Comparison of ENCODE assay signal across 15 mouse cellular contexts in the genomic region with DNA sequence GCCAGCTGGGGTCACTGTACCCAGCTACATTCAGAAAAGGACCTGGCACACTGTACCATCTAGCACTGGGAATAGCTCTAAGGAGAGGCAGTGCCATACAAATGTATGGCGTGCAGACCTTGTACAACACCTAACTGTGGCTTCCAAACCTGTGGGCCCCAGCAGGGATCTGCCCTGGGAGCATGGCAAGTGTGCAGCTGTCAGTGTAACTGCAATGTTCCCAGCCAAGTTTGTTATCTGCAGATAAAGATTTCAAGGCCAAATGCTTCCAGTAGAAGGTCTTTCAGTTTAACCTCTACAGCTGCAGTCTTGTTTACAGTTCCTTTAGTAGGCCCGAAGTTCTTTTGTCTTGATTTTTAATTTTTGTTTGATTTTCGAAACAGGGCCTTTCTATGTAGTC. TPM values are rescaled to one million over a fixed set of nuclear protein-coding genes. Genes with fewer than 3 reads are reported as not detected.
DNase-seq lines count a peak whose midpoint lies in the region; ATAC-seq lines count a peak whose summit lies in the region.
"Had no signal": no experiment of that assay in that cellular context is flagged by ENCODE, and none has a peak within 500 bp of the region (broad histone marks: within the 10 kb centered on the region; RNA-seq: fewer than 3 reads in every experiment).

No protein-coding gene starts in this region.

- H3K27ac ChIP-seq in heart, embryonic 15.5 days: peak overlapping the region; percentile 78
- H3K27ac ChIP-seq in stomach, embryonic 15.5 days: peak overlapping the region; percentile 78
- H3K27ac ChIP-seq: hindbrain, embryonic 13.5 days; kidney, embryonic 15.5 days; limb, embryonic 12.5 days; midbrain, embryonic 13.5 days had no signal

- no peak overlapping the region for H3K4me2 ChIP-seq in heart, embryonic 15.5 days
- no peak overlapping the region for H3K4me2 ChIP-seq in stomach, embryonic 15.5 days
- H3K4me2 ChIP-seq: hindbrain, embryonic 13.5 days; kidney, embryonic 15.5 days; limb, embryonic 12.5 days; midbrain, embryonic 13.5 days had no signal

- no peak for DNase-seq in heart, adult 9 months (ENCODE audit: low spot score in 2 of 2)
- peak; percentile 38 for DNase-seq in adrenal gland, postnatal 25 days
- DNase-seq in liver: peak; percentile 25
- DNase-seq in left cerebral cortex, adult 8-10 months (ENCODE audit: low spot score in 2 of 2): no peak
- no peak for DNase-seq in urinary bladder, postnatal 36 days (ENCODE audit: low spot score in 2 of 2)
- DNase-seq: forebrain, postnatal 0 days; gastrocnemius, postnatal 14 days; lung, postnatal 36 days; thymus, postnatal 36 days had no signal

- peaks cover 17% of the 10 kb centered on the region for H3K4me1 ChIP-seq in heart, embryonic 15.5 days (replicated peaks)
- H3K4me1 ChIP-seq in stomach, embryonic 15.5 days: peaks cover 5% of the 10 kb centered on the region; the same call in 1 of the 2 replicates

- no peaks in the 10 kb centered on the region for H3K36me3 ChIP-seq in heart, embryonic 15.5 days
- no peaks in the 10 kb centered on the region for H3K36me3 ChIP-seq in stomach, embryonic 15.5 days
- H3K36me3 ChIP-seq: hindbrain, embryonic 13.5 days; kidney, embryonic 15.5 days; limb, embryonic 12.5 days; midbrain, embryonic 13.5 days had no signal

- WGBS in heart, embryonic 15.5 days: 44% methylated on average over 3 of the region's 3 CpGs
- 61% methylated on average over 3 of the region's 3 CpGs for WGBS in stomach, embryonic 15.5 days

- no peaks in the 10 kb centered on the region for H3K27me3 ChIP-seq in heart, embryonic 15.5 days
- no peaks in the 10 kb centered on the region for H3K27me3 ChIP-seq in stomach, embryonic 15.5 days (replicated peaks)
- H3K27me3 ChIP-seq: hindbrain, embryonic 13.5 days; kidney, embryonic 15.5 days; limb, embryonic 12.5 days; midbrain, embryonic 13.5 days had no signal

- H3K9ac ChIP-seq in heart, embryonic 15.5 days: no peak overlapping the region
- no peak overlapping the region for H3K9ac ChIP-seq in stomach, embryonic 15.5 days
- H3K9ac ChIP-seq: forebrain, postnatal 0 days; hindbrain, embryonic 13.5 days; kidney, embryonic 15.5 days; limb, embryonic 12.5 days; midbrain, embryonic 13.5 days had no signal

- H3K4me3 ChIP-seq in heart, embryonic 15.5 days: no peak overlapping the region
- no peak overlapping the region for H3K4me3 ChIP-seq in stomach, embryonic 15.5 days (replicated peaks)
- H3K4me3 ChIP-seq: hindbrain, embryonic 13.5 days; kidney, embryonic 15.5 days; limb, embryonic 12.5 days; midbrain, embryonic 13.5 days had no signal

- H3K9me3 ChIP-seq in heart, embryonic 15.5 days (replicated peaks): no peaks in the 10 kb centered on the region
- no peaks in the 10 kb centered on the region for H3K9me3 ChIP-seq in stomach, embryonic 15.5 days
- H3K9me3 ChIP-seq: hindbrain, embryonic 13.5 days; kidney, embryonic 15.5 days; midbrain, embryonic 13.5 days had no signal

- ATAC-seq in heart, embryonic 15.5 days (replicated peaks; ENCODE audit: insufficient number of reproducible peaks, insufficient read depth, low FRiP score, low read depth): no peak
- ATAC-seq in stomach, embryonic 15.5 days (ENCODE audit: insufficient read depth, low FRiP score, low read depth): 0 out of 2 replicates have a peak, but pooled peaks have one; percentile 25
- ATAC-seq: forebrain, postnatal 0 days; midbrain, embryonic 13.5 days had no signal

RNA-seq across cellular contexts. Expression of a gene that starts 5.0 kb away (rescaled TPM):
- polyA plus RNA-seq in heart, embryonic 15.5 days (2015; fragmentation: Nextera tagmentation; extraction: Ambion mirVana): 43.8 and 48.7 TPM in 2 replicates
- 63.8 and 70.1 TPM in 2 replicates for total RNA-seq in adrenal gland, postnatal 25 days (2021)
- 244 and 293 TPM in 2 replicates for polyA plus RNA-seq in stomach, embryonic 15.5 days (2015; fragmentation: Nextera tagmentation; extraction: Ambion mirVana)
- 10 to 100 TPM; 23.7 to 29.6 (median 26.6) TPM for total RNA-seq in left cerebral cortex, adult 8-10 months (2022)

RNA-seq across cellular contexts. Expression of a gene that starts 19.5 kb away (rescaled TPM):
- 97.5 and 106 TPM in 2 replicates for polyA plus RNA-seq in heart, embryonic 15.5 days (2015; fragmentation: Nextera tagmentation; extraction: Ambion mirVana)
- 81.9 and 97.8 TPM in 2 replicates for total RNA-seq in adrenal gland, postnatal 25 days (2021)
- polyA plus RNA-seq in stomach, embryonic 15.5 days (2015; fragmentation: Nextera tagmentation; extraction: Ambion mirVana): 142 and 147 TPM in 2 replicates
- 10 to 100 TPM; 79.7 to 81.6 (median 80.9) TPM for total RNA-seq in left cerebral cortex, adult 8-10 months (2022)

RNA-seq across cellular contexts. Expression of a gene that starts 19.5 kb away (rescaled TPM):
- polyA plus RNA-seq in heart, embryonic 15.5 days (2015; fragmentation: Nextera tagmentation; extraction: Ambion mirVana): 63.7 and 73.0 TPM in 2 replicates
- total RNA-seq in adrenal gland, postnatal 25 days (2021): 40.6 and 45.9 TPM in 2 replicates
- polyA plus RNA-seq in stomach, embryonic 15.5 days (2015; fragmentation: Nextera tagmentation; extraction: Ambion mirVana): 66.3 and 73.6 TPM in 2 replicates
- 10 to 100 TPM; 32.8 to 36.6 (median 34.2) TPM for total RNA-seq in left cerebral cortex, adult 8-10 months (2022)

RNA-seq across cellular contexts. Expression of a gene that starts 43.6 kb away (rescaled TPM):
- 157 and 162 TPM in 2 replicates for polyA plus RNA-seq in heart, embryonic 15.5 days (2015; fragmentation: Nextera tagmentation; extraction: Ambion mirVana)
- total RNA-seq in adrenal gland, postnatal 25 days (2021): 155 and 159 TPM in 2 replicates
- 131 and 145 TPM in 2 replicates for polyA plus RNA-seq in stomach, embryonic 15.5 days (2015; fragmentation: Nextera tagmentation; extraction: Ambion mirVana)
- total RNA-seq in left cerebral cortex, adult 8-10 months (2022): 100 to 1,000 TPM; 116 to 125 (median 118) TPM

RNA-seq across cellular contexts. Expression of a gene that starts 43.7 kb away (rescaled TPM):
- polyA plus RNA-seq in heart, embryonic 15.5 days (2015; fragmentation: Nextera tagmentation; extraction: Ambion mirVana): 36.3 and 37.8 TPM in 2 replicates
- total RNA-seq in adrenal gland, postnatal 25 days (2021): 32.1 and 35.9 TPM in 2 replicates
- polyA plus RNA-seq in stomach, embryonic 15.5 days (2015; fragmentation: Nextera tagmentation; extraction: Ambion mirVana): 45.5 and 47.2 TPM in 2 replicates
- total RNA-seq in left cerebral cortex, adult 8-10 months (2022): 10 to 100 TPM; 39.4 to 42.9 (median 41.8) TPM

Comparison
In these comparisons a context has a peak if more than half of its experiments do, and no peak if none do; other contexts are left out.
1. DNase-seq: peak in adrenal gland, postnatal 25 days (single experiment) and liver (single experiment); none in heart, adult 9 months (0 of 2), left cerebral cortex, adult 8-10 months (0 of 2) and urinary bladder, postnatal 36 days (0 of 2).